Mouse (Mus musculus): ENCODE results near the gene DXBay18. TPM values are rescaled to one million over a fixed set of nuclear protein-coding genes. Genes with fewer than 3 reads are reported as not detected.

DXBay18 gene
- total RNA-seq (2023; ENCODE audit: inconsistent age): 0.21 TPM in 1 of 4 replicates, not detected in the others

DNA sequence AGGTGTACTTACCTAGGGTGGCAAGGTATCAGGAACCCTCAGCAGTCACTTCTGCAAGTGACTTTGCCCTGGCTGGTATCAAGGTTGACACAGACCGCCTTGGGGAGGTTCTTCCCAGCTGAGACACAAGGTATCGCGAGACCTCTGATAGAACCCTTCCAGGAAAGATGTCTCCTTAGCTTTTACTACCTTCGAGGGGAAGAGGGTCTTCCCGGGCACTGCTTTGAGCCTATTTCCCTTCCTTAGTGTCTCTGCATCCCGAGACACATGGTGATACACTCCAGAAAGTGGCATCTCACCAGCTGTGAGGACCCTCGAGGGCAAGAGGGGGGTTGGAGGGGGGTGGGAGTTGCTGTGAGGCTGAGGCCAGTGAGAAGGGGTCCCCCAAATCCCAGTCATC is at the start of gene DXBay18:
TSS of gene DXBay18 (minus strand) at position 101 of the 400 bp plus-strand sequence.

GRCm38 (mm10) chrX:73191934-73192333 is 42.7 kb upstream of the DXBay18 start, which contains the start of gene Xlr3b:
Gene Xlr3b (plus strand): TSS chrX:73192207.

GRCm38 (mm10) chrX:73176889-73177288 is 27.6 kb upstream of the DXBay18 start, which contains the start of gene Spin2d:
Gene Spin2d (minus strand): TSS chrX:73176989.

DNA sequence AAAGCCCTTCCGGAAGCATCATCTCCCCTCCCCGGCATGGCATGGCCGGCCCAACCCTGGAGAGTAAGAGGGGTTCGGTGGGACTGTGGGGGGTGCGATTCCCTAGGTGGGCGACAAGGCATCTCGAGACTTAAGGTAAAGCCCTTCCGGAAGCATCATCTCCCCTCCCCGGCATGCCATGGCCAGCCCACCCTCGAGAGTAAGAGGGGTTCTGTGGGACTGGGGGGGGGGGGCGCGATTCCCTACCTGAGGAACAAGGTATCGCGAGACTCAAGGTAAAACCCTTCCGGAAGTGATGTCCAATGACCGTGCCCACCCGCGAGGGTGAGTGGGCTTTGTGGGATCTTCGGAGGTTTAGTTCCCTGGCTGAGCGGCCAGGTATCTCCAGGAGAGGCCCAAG is 754 bp downstream of the DXBay18 start, which contains the start of gene Xlr5b:
TSS of gene Xlr5b (plus strand) at position 301 of the 400 bp plus-strand sequence.

GRCm38 (mm10) chrX:73116747-73117146 is 32.5 kb downstream of the DXBay18 start, which contains the start of gene Gm14685:
Gene Gm14685 (plus strand): TSS chrX:73117047.

GRCm38 (mm10) chrX:73096941-73097508 is 52.2 kb downstream of the DXBay18 start, which contains the start of gene Xlr3a:
Gene Xlr3a (minus strand): TSS chrX:73097095.

Other genes starting within 250 kb of the DXBay18 start
- gene Cetn2, start 231.0 kb downstream of the DXBay18 start, total RNA-seq (2023; ENCODE audit: inconsistent age): 47.3 to 54.8 TPM (median 52.9 TPM) in 4 replicates
- gene Nsdhl, start 230.9 kb downstream of the DXBay18 start, total RNA-seq (2023; ENCODE audit: inconsistent age): 9.7 to 12.5 TPM (median 11.2 TPM) in 4 replicates
- gene Zfp185, start 162.1 kb downstream of the DXBay18 start, total RNA-seq (2023; ENCODE audit: inconsistent age): not detected in 4 replicates
- 0.93 to 1.5 TPM (median 1.2 TPM) in 4 replicates for gene Pnma5, start 112.3 kb downstream of the DXBay18 start, total RNA-seq (2023; ENCODE audit: inconsistent age)
- gene Pnma3, start 84.7 kb downstream of the DXBay18 start, total RNA-seq (2023; ENCODE audit: inconsistent age): not detected in 4 replicates
- gene Xlr4a, start 67.0 kb downstream of the DXBay18 start, total RNA-seq (2023; ENCODE audit: inconsistent age): 2.4 to 5.0 TPM (median 3.7 TPM) in 4 replicates
- 0.15 to 0.38 TPM (median 0.27 TPM) in 3 of 4 replicates, not detected in the other for gene Xlr3a, start 52.4 kb downstream of the DXBay18 start, total RNA-seq (2023; ENCODE audit: inconsistent age)
- gene Gm14685, start 32.4 kb downstream of the DXBay18 start, total RNA-seq (2023; ENCODE audit: inconsistent age): 0.19 TPM in 1 of 4 replicates, not detected in the others
- not detected in 4 replicates for gene Xlr5b, start 654 bp downstream of the DXBay18 start, total RNA-seq (2023; ENCODE audit: inconsistent age)
- gene Spin2d, start 27.5 kb upstream of the DXBay18 start, total RNA-seq (2023; ENCODE audit: inconsistent age): not detected in 4 replicates
- 1.5 to 2.8 TPM (median 2.0 TPM) in 4 replicates for gene Xlr3b, start 42.8 kb upstream of the DXBay18 start, total RNA-seq (2023; ENCODE audit: inconsistent age)
- 11.2 to 16.7 TPM (median 13.7 TPM) in 4 replicates for gene Xlr4b, start 64.9 kb upstream of the DXBay18 start, total RNA-seq (2023; ENCODE audit: inconsistent age)
- 12.3 to 14.9 TPM (median 13.4 TPM) in 4 replicates for gene F8a, start 78.8 kb upstream of the DXBay18 start, total RNA-seq (2023; ENCODE audit: inconsistent age)
- 3.2 to 5.3 TPM (median 4.2 TPM) in 4 replicates for gene Xlr4c, start 93.7 kb upstream of the DXBay18 start, total RNA-seq (2023; ENCODE audit: inconsistent age)
- 0.35 TPM in 1 of 4 replicates, not detected in the others for gene Xlr3c, start 115.9 kb upstream of the DXBay18 start, total RNA-seq (2023; ENCODE audit: inconsistent age)
- gene Xlr5a, start 143.5 kb upstream of the DXBay18 start, total RNA-seq (2023; ENCODE audit: inconsistent age): not detected in 4 replicates
- gene Xlr5c, start 143.5 kb upstream of the DXBay18 start, total RNA-seq (2023; ENCODE audit: inconsistent age): not detected in 4 replicates
- not detected in 4 replicates for gene Gm45015, start 187.4 kb upstream of the DXBay18 start, total RNA-seq (2023; ENCODE audit: inconsistent age)
- 24.0 to 32.8 TPM (median 26.6 TPM) in 4 replicates for gene Zfp275, start 193.2 kb upstream of the DXBay18 start, total RNA-seq (2023; ENCODE audit: inconsistent age)
- gene Gm18336, start 249.3 kb upstream of the DXBay18 start, total RNA-seq (2023; ENCODE audit: inconsistent age): not detected in 4 replicates